Mouse (Mus musculus) heart, adult 2 months (tissue): ENCODE results near the gene 1810046K07Rik. TPM values are rescaled to one million over a fixed set of nuclear protein-coding genes. Genes with fewer than 3 reads are reported as not detected.

Source experiments
- DNase-seq, 2 experiments: peaks; one replicate each; pipeline ENCODE4 v3.0.0; 2021
- H3K27ac ChIP-seq: fragments of 200-600 bp; 2 replicates; pipeline ENCODE4 v1.8.1; 2022
- H3K27me3 ChIP-seq: fragments of 200-500 bp; 2 replicates; pipeline ENCODE4 v1.6.1; 2012; ENCODE audit warnings: mild to moderate bottlenecking, low read length, inconsistent platforms, mixed read lengths; ENCODE audit not compliant: control insufficient read depth, insufficient read depth
- H3K36me3 ChIP-seq: fragments of 200-500 bp; 2 replicates; pipeline ENCODE4 v1.6.1; 2012; ENCODE audit warnings: low read length, inconsistent platforms; ENCODE audit not compliant: control insufficient read depth, insufficient read depth
- H3K4me1 ChIP-seq: fragments of 200-500 bp; 2 replicates; pipeline ENCODE4 v1.6.1; 2011; ENCODE audit warnings: low read length; ENCODE audit not compliant: control insufficient read depth, insufficient read depth
- H3K4me3 ChIP-seq: fragments of 200-600 bp; 2 replicates; pipeline ENCODE4 v1.8.1; 2022
- H3K79me2 ChIP-seq: fragments of 200-500 bp; replicated peaks from 2 replicates; pipeline ENCODE4 v1.6.1; 2012; ENCODE audit warnings: mild to moderate bottlenecking, inconsistent platforms, low read length, moderate library complexity, mixed read lengths; ENCODE audit not compliant: control insufficient read depth, insufficient read depth
- H3K9ac ChIP-seq: fragments of 200-500 bp; 2 replicates; pipeline ENCODE4 v1.6.1; 2012; ENCODE audit warnings: low read depth, mild to moderate bottlenecking, control low read depth, inconsistent platforms, low read length, mixed read lengths
- CTCF ChIP-seq: fragments of 200-600 bp; IDR thresholded peaks from 2 replicates; pipeline ENCODE4 v1.8.1; 2022; ENCODE audit warnings: antibody characterized with exemption, mild to moderate bottlenecking, moderate library complexity
- EP300 ChIP-seq: fragments of 200-500 bp; IDR thresholded peaks from 2 replicates; pipeline ENCODE4 v1.6.1; 2011; ENCODE audit warnings: low read depth, low read length, control low read depth; ENCODE audit not compliant: insufficient read depth
- POLR2A ChIP-seq: fragments of 200-500 bp; IDR thresholded peaks from 2 replicates; pipeline ENCODE4 v1.6.1; 2011; ENCODE audit warnings: mild to moderate bottlenecking, low read depth, low read length, control low read depth; ENCODE audit not compliant: insufficient read depth
- WGBS: fragments of 180-500 bp; shearing (Covaris S2); methylation state at CpG from one replicate; pipeline ENCODE4 v1.1.7; 2018; 5-methylcytosine and 5-hydroxymethylcytosine counted together
- intact Hi-C: fragments of 180-260 bp; cut with DNase I; formaldehyde crosslinking; loops from one replicate; pipeline ENCODE4 v1.15.1; 2025
- polyA plus RNA-seq: library from polyadenylated mRNA; depleted of rRNA; stranded (reverse); fragments of >200 nt; gene quantifications from 2 replicates; pipeline ENCODE4 v1.2.3, GENCODE M21; 2012
- total RNA-seq, 2 experiments: library from RNA; stranded (reverse); gene quantifications; 2 replicates each; pipeline ENCODE4 v1.2.3; 2021

1810046K07Rik gene
- total and polyA plus RNA-seq, 3 experiments: 0.43 TPM; not detected in 2

DNA sequence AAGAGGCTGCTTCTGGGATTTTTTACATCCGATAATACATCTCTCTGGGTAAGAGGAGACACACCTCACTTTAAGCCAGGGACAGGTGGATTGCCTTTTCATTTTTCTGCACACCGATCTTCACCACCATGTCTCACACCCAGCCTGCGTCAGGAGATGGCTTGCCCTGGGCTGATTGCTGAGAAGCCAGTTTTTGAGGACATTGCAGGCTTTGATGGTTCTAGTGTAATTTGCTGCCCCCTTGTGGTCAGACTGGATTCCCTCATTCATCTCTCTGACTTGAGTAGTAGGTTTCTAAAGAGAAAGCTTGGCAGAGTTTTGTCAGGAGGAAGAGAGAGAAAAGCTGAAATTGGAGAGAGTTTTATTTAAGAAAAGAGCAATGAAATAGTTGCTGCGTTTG, 36.0 kb downstream of the 1810046K07Rik start:
- H3K9ac ChIP-seq: no peak overlapping the region
- no peak overlapping the region for H3K27ac ChIP-seq
- H3K4me3 ChIP-seq: no peak overlapping the region
- H3K27me3 ChIP-seq: no peaks in the 10 kb centered on the region
- intact Hi-C loops: loop anchor here (1.0 kb wide), 1 partner anchor 131 kb away; no protein-coding TSS in a partner anchor
- TF ChIP-seq EP300 (0 out of 2 replicates have a peak, but pooled peaks have one; percentile 39), CTCF (peak; percentile 95), POLR2A (no peak)
- H3K79me2 ChIP-seq: no peaks in the 10 kb centered on the region
- peak; percentile 52 to 53 for DNase-seq
- no peaks in the 10 kb centered on the region for H3K36me3 ChIP-seq
- no peaks in the 10 kb centered on the region for H3K4me1 ChIP-seq
- WGBS: 29% methylated on average over 4 of the region's 4 CpGs

DNA sequence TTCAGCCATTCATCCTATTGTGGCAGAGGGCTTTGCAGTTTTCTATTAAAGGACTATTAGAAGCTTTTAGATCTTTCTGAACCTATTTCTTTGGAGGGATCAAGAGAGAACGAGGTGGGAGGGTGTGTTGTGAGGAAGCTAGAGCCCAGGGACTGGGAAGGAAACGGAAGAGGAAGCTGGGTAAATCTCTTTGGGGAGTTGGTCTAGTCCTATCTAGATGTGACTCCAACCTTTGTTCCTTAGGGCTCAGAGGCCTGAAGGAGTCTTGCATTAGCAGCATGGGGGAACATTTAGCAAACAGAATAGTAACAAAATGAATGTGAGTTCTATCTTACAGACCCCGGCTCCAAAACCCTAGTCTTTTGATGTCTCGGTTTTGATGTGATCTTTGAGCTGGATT, 37.7 kb downstream of the 1810046K07Rik start:
- Histone ChIP-seq H3K27me3 (no peaks in the 10 kb centered on the region), H3K4me3 (no peak overlapping the region), H3K36me3 (no peaks in the 10 kb centered on the region), H3K9ac (no peak overlapping the region), H3K27ac (no peak overlapping the region), H3K4me1 (no peaks in the 10 kb centered on the region), H3K79me2 (no peaks in the 10 kb centered on the region)
- TF ChIP-seq POLR2A (no peak), EP300 (no peak), CTCF (no peak)
- 60% methylated on average over 4 of the region's 4 CpGs for WGBS
- no peak for DNase-seq
- intact Hi-C loops: no loop called here

DNA sequence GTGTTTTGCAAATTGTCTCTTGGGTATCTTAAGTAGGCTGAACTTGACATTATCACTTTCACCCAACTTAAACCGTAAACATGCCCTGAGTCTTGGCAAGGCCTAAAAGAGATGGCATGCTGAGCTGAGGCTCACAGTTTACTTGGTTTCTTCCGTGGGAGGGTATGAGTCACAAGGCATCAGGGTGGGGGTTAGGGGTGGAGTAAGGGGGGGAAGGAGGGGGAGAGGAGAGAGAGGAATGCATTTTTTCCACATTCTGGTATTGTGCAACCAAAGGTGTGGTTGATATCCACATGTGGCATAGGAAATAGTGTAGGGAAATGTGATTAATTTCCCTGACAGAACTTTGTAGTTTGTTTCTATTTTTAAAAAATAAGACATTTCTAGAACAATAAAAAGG, 42.6 kb downstream of the 1810046K07Rik start:
- 42% methylated on average over 2 of the region's 2 CpGs for WGBS

DNA sequence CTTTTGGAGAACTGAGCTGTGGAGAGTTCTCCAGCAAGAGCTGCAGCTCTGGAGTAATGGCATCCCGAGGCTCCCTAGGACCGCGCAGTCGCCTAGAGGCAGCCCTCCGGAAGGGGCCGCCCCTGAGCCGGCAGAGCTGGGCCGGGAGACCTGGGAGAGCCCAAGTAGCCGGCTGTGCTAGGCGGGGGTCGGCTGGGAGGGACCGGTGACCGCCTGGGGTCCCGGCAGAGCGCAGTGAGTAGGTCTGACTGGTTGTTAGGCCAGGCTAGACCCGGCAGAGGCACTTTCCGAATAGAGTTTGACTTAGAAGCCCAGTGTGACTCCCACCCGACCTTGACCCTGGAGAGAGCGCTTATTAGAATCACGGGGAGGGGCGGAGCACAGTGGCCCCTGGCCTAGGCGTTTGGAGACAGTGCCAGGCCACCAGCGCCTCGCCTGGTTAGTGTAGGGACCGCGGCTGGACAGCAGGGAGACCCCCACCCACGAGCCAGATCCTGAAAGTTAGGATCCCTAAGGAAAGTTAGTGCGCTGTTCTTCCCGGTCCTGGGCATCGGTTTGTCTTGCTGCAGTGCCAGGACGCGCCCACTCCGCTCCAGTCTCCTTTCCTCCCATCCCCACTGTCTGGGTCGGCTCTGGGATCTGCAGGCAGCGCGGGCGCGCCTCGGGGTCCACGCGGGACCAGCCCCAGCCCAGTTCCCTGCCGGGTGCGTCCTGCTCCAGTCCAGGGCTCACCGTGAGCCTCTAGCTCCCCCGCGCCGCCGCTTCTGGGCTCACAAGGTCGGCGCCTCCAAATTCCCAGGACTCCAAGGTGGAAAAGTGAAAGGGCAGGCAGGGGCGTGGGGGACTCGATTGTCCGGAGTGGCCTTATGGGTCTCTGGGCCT, 50.0 kb downstream of the 1810046K07Rik start, which contains the start of gene Colca2:
Colca2 (minus strand) TSS at position 70 of the 882 bp plus-strand sequence.
- Histone ChIP-seq H3K79me2 (no peaks in the 10 kb centered on the region), H3K27ac (peak within 1 kb of the TSS; percentile 92), H3K4me1 (peaks cover 1% of the 10 kb centered on the region), H3K4me3 (peak within 1 kb of the TSS; percentile 64), H3K27me3 (no peaks in the 10 kb centered on the region), H3K9ac (peak within 1 kb of the TSS; percentile 78), H3K36me3 (no peaks in the 10 kb centered on the region)
- peak; percentile 88 to 90 for DNase-seq
- WGBS: under 1% methylated on average over 53 of the region's 53 CpGs
- intact Hi-C loops: no loop called here
- TF ChIP-seq CTCF (peak; percentile 62), EP300 (no peak), POLR2A (peak; percentile 57)

More for the DNA sequence above, 42.6 kb downstream of the 1810046K07Rik start:
- Histone ChIP-seq H3K36me3 (no peaks in the 10 kb centered on the region), H3K79me2 (no peaks in the 10 kb centered on the region), H3K4me3 (no peak overlapping the region), H3K9ac (no peak overlapping the region), H3K4me1 (no peaks in the 10 kb centered on the region), H3K27me3 (no peaks in the 10 kb centered on the region), H3K27ac (no peak overlapping the region)
- intact Hi-C loops: no loop called here
- DNase-seq: no peak
- TF ChIP-seq CTCF: no peak

DNA sequence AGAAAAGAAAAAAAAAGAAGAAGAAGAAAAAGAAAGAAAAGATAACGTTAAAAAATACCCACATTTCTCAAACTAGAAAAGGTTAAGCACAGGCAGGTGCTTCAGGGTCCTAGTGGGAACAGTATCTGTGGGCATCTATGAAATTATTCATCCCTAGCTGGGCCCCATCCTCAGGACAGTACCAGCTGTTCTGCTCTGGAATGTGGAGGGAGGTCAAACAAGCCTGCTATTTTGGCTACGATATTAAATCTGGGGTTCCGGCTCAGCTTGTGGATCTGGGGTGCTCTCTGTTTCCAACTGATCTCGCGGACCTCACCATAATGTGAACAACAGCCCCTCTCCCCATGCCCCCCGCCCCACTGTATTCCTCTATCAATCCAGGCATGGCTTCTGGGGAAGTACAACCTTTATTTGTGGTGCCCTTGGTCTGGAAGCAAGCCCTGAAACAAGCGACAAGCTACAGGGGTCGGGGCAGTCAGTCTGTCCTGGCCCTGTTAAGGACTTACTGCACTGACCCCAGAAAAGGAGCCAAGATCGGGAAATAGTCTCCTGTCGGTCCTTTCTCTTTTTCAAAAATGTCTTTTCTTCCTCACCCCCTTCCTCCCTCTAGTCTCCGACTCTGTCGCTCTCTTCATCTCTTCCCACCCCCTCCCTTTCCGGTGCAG, 50.8 kb downstream of the 1810046K07Rik start:
- intact Hi-C loops: no loop called here
- no peaks in the 10 kb centered on the region for H3K36me3 ChIP-seq
- peak in 1 of 2 experiments; percentile 7 for DNase-seq

DNA sequence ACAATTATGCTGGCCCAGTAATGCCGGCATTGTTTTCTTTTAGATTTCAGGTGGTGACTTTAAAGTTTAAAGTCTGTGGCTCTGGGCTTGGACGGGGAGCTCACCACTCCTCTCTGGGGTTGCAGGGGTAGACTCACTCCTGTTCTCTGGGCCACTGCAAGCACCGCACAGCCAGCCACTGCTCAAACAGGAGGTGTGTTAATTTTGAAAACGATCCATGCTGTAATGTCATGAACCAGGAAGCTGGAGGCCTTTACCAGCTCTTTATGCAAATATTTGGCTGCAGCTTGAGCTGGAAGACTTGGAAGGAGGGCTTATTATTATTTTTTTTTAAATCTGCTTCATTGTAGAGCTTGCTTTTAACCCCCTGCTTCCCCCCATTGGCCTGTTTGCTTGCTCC, 54.0 kb downstream of the 1810046K07Rik start:
- 50% methylated on average over 4 of the region's 4 CpGs for WGBS
- H3K9ac ChIP-seq: no peak overlapping the region
- H3K4me3 ChIP-seq: no peak overlapping the region
- H3K79me2 ChIP-seq: no peaks in the 10 kb centered on the region
- no peaks in the 10 kb centered on the region for H3K27me3 ChIP-seq
- no peak for TF ChIP-seq POLR2A
- no peak for TF ChIP-seq EP300
- TF ChIP-seq CTCF: no peak
- peaks cover 1% of the 10 kb centered on the region for H3K4me1 ChIP-seq
- no peaks in the 10 kb centered on the region for H3K36me3 ChIP-seq
- H3K27ac ChIP-seq: no peak overlapping the region
- DNase-seq: no peak
- intact Hi-C loops: no loop called here

More for the DNA sequence above, 50.8 kb downstream of the 1810046K07Rik start:
- peak overlapping the region; percentile 78 for H3K9ac ChIP-seq
- peaks cover 1% of the 10 kb centered on the region for H3K4me1 ChIP-seq
- H3K27me3 ChIP-seq: no peaks in the 10 kb centered on the region
- 24% methylated on average over 13 of the region's 13 CpGs for WGBS
- H3K27ac ChIP-seq: peak overlapping the region; percentile 92
- H3K79me2 ChIP-seq: no peaks in the 10 kb centered on the region
- TF ChIP-seq CTCF (no peak), EP300 (no peak), POLR2A (no peak)
- peak overlapping the region; percentile 64 for H3K4me3 ChIP-seq
